Mouse (Mus musculus) MEL (cell line): Measurements from ENCODE around the gene Lipc. TPM values are rescaled to one million over a fixed set of nuclear protein-coding genes. Genes with fewer than 3 reads are reported as not detected.

Experiments used
- DNase-seq: peaks from one replicate; pipeline ENCODE4 v3.0.0; 2011; ENCODE audit warnings: low read depth, low spot score
- H3K27ac ChIP-seq: 2 replicates; pipeline ENCODE4 v1.5.1; 2012; ENCODE audit warnings: low read depth, mild to moderate bottlenecking, control low read depth, low read length, moderate library complexity; ENCODE audit not compliant: control insufficient read depth
- H3K27me3 ChIP-seq, 2 experiments: fragments of 150-350 bp in 1 of 2; sonication (generic) in 1 of 2; 2 replicates each; pipeline ENCODE4 v1.6.1; 2012; ENCODE audit warnings: low read length in 2 of 2, mild to moderate bottlenecking in 2 of 2, improper control_type of control experiment in 1 of 2, moderate library complexity in 1 of 2; ENCODE audit not compliant: insufficient read depth in 2 of 2, control insufficient read depth in 1 of 2
- H3K36me3 ChIP-seq, 2 experiments: 2 replicates each; pipeline ENCODE4 v1.6.1; 2012 to 2014; ENCODE audit warnings: low read length in 2 of 2, improper control_type of control experiment in 1 of 2, inconsistent platforms in 1 of 2, mild to moderate bottlenecking in 1 of 2; ENCODE audit not compliant: insufficient read depth in 2 of 2, control insufficient read depth in 1 of 2
- H3K4me1 ChIP-seq, 2 experiments: fragments of 150-350 bp in 1 of 2; sonication (generic) in 1 of 2; 2 replicates each; pipeline ENCODE4 v1.6.1; 2012; ENCODE audit warnings: low read length in 2 of 2, improper control_type of control experiment in 1 of 2, mild to moderate bottlenecking in 1 of 2; ENCODE audit not compliant: insufficient read depth in 2 of 2, control insufficient read depth in 1 of 2
- H3K4me3 ChIP-seq, 2 experiments: fragments of 150-350 bp in 1 of 2; sonication (generic) in 1 of 2; 2 replicates each; pipeline ENCODE4 v1.5.1; 2012; ENCODE audit warnings: low read depth in 2 of 2, low read length in 2 of 2, mild to moderate bottlenecking in 2 of 2, moderate library complexity in 2 of 2, control low read depth in 1 of 2, improper control_type of control experiment in 1 of 2; ENCODE audit not compliant: control insufficient read depth in 1 of 2, insufficient read depth in 1 of 2
- H3K79me2 ChIP-seq: 2 replicates; pipeline ENCODE4 v1.6.1; 2012; ENCODE audit warnings: mild to moderate bottlenecking, low read length, moderate library complexity; ENCODE audit not compliant: control insufficient read depth, poor library complexity, insufficient read depth
- H3K9ac ChIP-seq: 2 replicates; pipeline ENCODE4 v1.6.1; 2012; ENCODE audit warnings: low read depth, mild to moderate bottlenecking, control low read depth, low read length, moderate library complexity; ENCODE audit not compliant: control insufficient read depth, poor library complexity, severe bottlenecking
- H3K9me3 ChIP-seq: fragments of 150-350 bp; sonication (generic); replicated peaks from 2 replicates; pipeline ENCODE4 v1.6.1; 2012; ENCODE audit warnings: mild to moderate bottlenecking, low read length, improper control_type of control experiment, moderate library complexity; ENCODE audit not compliant: insufficient read depth
- BHLHE40 ChIP-seq: IDR thresholded peaks from 2 replicates; pipeline ENCODE4 v1.6.1; 2012; ENCODE audit warnings: low read depth, mild to moderate bottlenecking, inconsistent platforms, low read length, improper control_type of control experiment, borderline replicate concordance
- CHD1 ChIP-seq: IDR thresholded peaks from 2 replicates; pipeline ENCODE4 v1.6.1; 2012; ENCODE audit warnings: low read depth, mild to moderate bottlenecking, inconsistent platforms, low read length, improper control_type of control experiment
- E2F4 ChIP-seq: IDR thresholded peaks from 2 replicates; pipeline ENCODE4 v1.6.1; 2011; ENCODE audit warnings: low read depth, low read length, improper control_type of control experiment, borderline replicate concordance
- ELF1 ChIP-seq: IDR thresholded peaks from 2 replicates; pipeline ENCODE4 v1.6.1; 2014; ENCODE audit warnings: low read depth, mild to moderate bottlenecking, inconsistent platforms, low read length, improper control_type of control experiment, moderate library complexity
- EP300 ChIP-seq, 2 experiments: IDR thresholded peaks; 2 replicates each; pipeline ENCODE4 v1.6.1; 2011; ENCODE audit warnings: improper control_type of control experiment in 2 of 2, low read length in 2 of 2, low read depth in 1 of 2, mild to moderate bottlenecking in 1 of 2
- ETS1 ChIP-seq: IDR thresholded peaks from 2 replicates; pipeline ENCODE4 v1.6.1; 2012; ENCODE audit warnings: low read depth, mild to moderate bottlenecking, inconsistent platforms, low read length, improper control_type of control experiment, moderate library complexity
- GABPA ChIP-seq: IDR thresholded peaks from 2 replicates; pipeline ENCODE4 v1.6.1; 2012; ENCODE audit warnings: low read depth, mild to moderate bottlenecking, inconsistent platforms, low read length, improper control_type of control experiment, moderate library complexity
- GATA1 ChIP-seq: IDR thresholded peaks from 2 replicates; pipeline ENCODE4 v1.6.1; 2011; ENCODE audit warnings: low read depth, low read length, improper control_type of control experiment
- HCFC1 ChIP-seq: IDR thresholded peaks from 2 replicates; pipeline ENCODE4 v1.6.1; 2012; ENCODE audit warnings: low read depth, mild to moderate bottlenecking, inconsistent platforms, low read length, improper control_type of control experiment, moderate library complexity
- JUND ChIP-seq: IDR thresholded peaks from 2 replicates; pipeline ENCODE4 v1.6.1; 2011; ENCODE audit warnings: low read depth, mild to moderate bottlenecking, improper control_type of control experiment, low read length
- KAT2A ChIP-seq: conservative IDR thresholded peaks from 2 replicates; pipeline ENCODE4 v1.6.1; 2012; ENCODE audit warnings: low read depth, low read length, improper control_type of control experiment, inconsistent platforms
- MAFK ChIP-seq: IDR thresholded peaks from 2 replicates; pipeline ENCODE4 v1.6.1; 2011; ENCODE audit warnings: low read depth, mild to moderate bottlenecking, low read length, improper control_type of control experiment, borderline replicate concordance
- MAX ChIP-seq: IDR thresholded peaks from 2 replicates; pipeline ENCODE4 v1.6.1; 2011; ENCODE audit warnings: low read length, improper control_type of control experiment
- MAZ ChIP-seq: IDR thresholded peaks from 2 replicates; pipeline ENCODE4 v1.6.1; 2012; ENCODE audit warnings: low read depth, mild to moderate bottlenecking, inconsistent platforms, low read length, improper control_type of control experiment
- MEF2A ChIP-seq: IDR thresholded peaks from 2 replicates; pipeline ENCODE4 v1.6.1; 2014; ENCODE audit warnings: low read depth, mild to moderate bottlenecking, inconsistent platforms, low read length, improper control_type of control experiment; ENCODE audit not compliant: poor library complexity, insufficient replicate concordance, severe bottlenecking; ENCODE audit errors: extremely low read depth
- MXI1 ChIP-seq: IDR thresholded peaks from 2 replicates; pipeline ENCODE4 v1.6.1; 2011; ENCODE audit warnings: mild to moderate bottlenecking, low read depth, low read length, improper control_type of control experiment
- MYB ChIP-seq: IDR thresholded peaks from 2 replicates; pipeline ENCODE4 v1.6.1; 2011; ENCODE audit warnings: mild to moderate bottlenecking, low read depth, low read length, improper control_type of control experiment
- MYC ChIP-seq: IDR thresholded peaks from 2 replicates; pipeline ENCODE4 v1.6.1; 2011; ENCODE audit warnings: low read depth, mild to moderate bottlenecking, low read length, improper control_type of control experiment, moderate library complexity
- NELFE ChIP-seq: IDR thresholded peaks from 2 replicates; pipeline ENCODE4 v1.6.1; 2011; ENCODE audit warnings: low read depth, low read length, improper control_type of control experiment
- NRF1 ChIP-seq: IDR thresholded peaks from 2 replicates; pipeline ENCODE4 v1.6.1; 2014; ENCODE audit warnings: low read depth, mild to moderate bottlenecking, inconsistent platforms, low read length, improper control_type of control experiment, moderate library complexity; ENCODE audit not compliant: poor library complexity, insufficient read depth, severe bottlenecking
- POLR2A ChIP-seq, 2 experiments: IDR thresholded peaks; 2 replicates each; pipeline ENCODE4 v1.6.1; 2011 to 2012; ENCODE audit warnings: low read length in 2 of 2, mild to moderate bottlenecking in 2 of 2, control low read depth in 1 of 2, improper control_type of control experiment in 1 of 2, low read depth in 1 of 2, moderate library complexity in 1 of 2; ENCODE audit not compliant: control insufficient read depth in 1 of 2, insufficient read depth in 1 of 2, poor library complexity in 1 of 2
- POLR2AphosphoS2 ChIP-seq: IDR thresholded peaks from 2 replicates; pipeline ENCODE4 v1.6.1; 2011; ENCODE audit warnings: low read length, improper control_type of control experiment
- POLR2AphosphoS5 ChIP-seq: IDR thresholded peaks from 2 replicates; pipeline ENCODE4 v1.6.1; 2012; ENCODE audit warnings: low read depth, borderline replicate concordance, mild to moderate bottlenecking, inconsistent platforms, low read length, moderate library complexity, mixed read lengths
- RAD21 ChIP-seq: IDR thresholded peaks from 2 replicates; pipeline ENCODE4 v1.6.1; 2011; ENCODE audit warnings: mild to moderate bottlenecking, low read depth, low read length, improper control_type of control experiment
- RCOR1 ChIP-seq: IDR thresholded peaks from 2 replicates; pipeline ENCODE4 v1.6.1; 2012; ENCODE audit warnings: low read depth, mild to moderate bottlenecking, inconsistent platforms, low read length, improper control_type of control experiment
- SIN3A ChIP-seq: IDR thresholded peaks from 2 replicates; pipeline ENCODE4 v1.6.1; 2012; ENCODE audit warnings: low read length, improper control_type of control experiment, inconsistent platforms
- SMC3 ChIP-seq: IDR thresholded peaks from 2 replicates; pipeline ENCODE4 v1.6.1; 2011; ENCODE audit warnings: low read depth, low read length, improper control_type of control experiment
- TAL1 ChIP-seq: IDR thresholded peaks from 2 replicates; pipeline ENCODE4 v1.6.1; 2012; ENCODE audit warnings: mild to moderate bottlenecking, inconsistent platforms, low read length, moderate library complexity, mixed read lengths
- TBP ChIP-seq: IDR thresholded peaks from 2 replicates; pipeline ENCODE4 v1.8.0; 2011; ENCODE audit warnings: low read depth, low read length, improper control_type of control experiment
- TCF12 ChIP-seq: IDR thresholded peaks from 2 replicates; pipeline ENCODE4 v1.6.1; 2014; ENCODE audit warnings: low read depth, mild to moderate bottlenecking, inconsistent platforms, low read length, improper control_type of control experiment, moderate library complexity
- UBTF ChIP-seq: IDR thresholded peaks from 2 replicates; pipeline ENCODE4 v1.6.1; 2012; ENCODE audit warnings: low read depth, mild to moderate bottlenecking, inconsistent platforms, low read length, improper control_type of control experiment, moderate library complexity, borderline replicate concordance; ENCODE audit not compliant: insufficient read depth
- USF1 ChIP-seq: IDR thresholded peaks from 2 replicates; pipeline ENCODE4 v1.6.1; 2014; ENCODE audit warnings: low read depth, mild to moderate bottlenecking, inconsistent platforms, low read length, improper control_type of control experiment, moderate library complexity
- USF2 ChIP-seq, 2 experiments: IDR thresholded peaks; 2 replicates each; pipeline ENCODE4 v1.6.1; 2011 to 2012; ENCODE audit warnings: improper control_type of control experiment in 2 of 2, low read length in 2 of 2, borderline replicate concordance in 1 of 2, inconsistent platforms in 1 of 2, low read depth in 1 of 2, mild to moderate bottlenecking in 1 of 2; ENCODE audit not compliant: insufficient read depth in 1 of 2
- ZC3H11A ChIP-seq: IDR thresholded peaks from 2 replicates; pipeline ENCODE4 v1.6.1; 2012; ENCODE audit warnings: low read depth, mild to moderate bottlenecking, inconsistent platforms, low read length, improper control_type of control experiment
- ZKSCAN1 ChIP-seq: IDR thresholded peaks from 2 replicates; pipeline ENCODE4 v1.6.1; 2012; ENCODE audit warnings: low read depth, mild to moderate bottlenecking, inconsistent platforms, low read length, improper control_type of control experiment, moderate library complexity
- ZMIZ1 ChIP-seq: IDR thresholded peaks from 2 replicates; pipeline ENCODE4 v1.6.1; 2012; ENCODE audit warnings: low read depth, mild to moderate bottlenecking, inconsistent platforms, low read length, improper control_type of control experiment, moderate library complexity
- ZNF384 ChIP-seq: IDR thresholded peaks from 2 replicates; pipeline ENCODE4 v1.6.1; 2012; ENCODE audit warnings: low read depth, mild to moderate bottlenecking, inconsistent platforms, low read length, improper control_type of control experiment
- polyA plus RNA-seq, 2 experiments: library from polyadenylated mRNA; stranded (reverse) in 1 of 2; unstranded in 1 of 2; fragments of >175 nt in 1 of 2; fragments of >200 nt in 1 of 2; gene quantifications; 2 replicates each; pipeline versions ENCODE4 v1.2.1 to v1.2.4; 2012; ENCODE audit warnings: low replicate concordance in 2 of 2, low read depth in 1 of 2; ENCODE audit not compliant: insufficient read length in 2 of 2, insufficient read depth in 1 of 2, missing spikeins in 1 of 2
- total RNA-seq: library from RNA; depleted of rRNA; stranded (reverse); fragments of 300-350 nt; gene quantifications from 2 replicates; pipeline ENCODE4 v1.2.3, GENCODE M21; 2012

Lipc gene
- total and polyA plus RNA-seq, 3 experiments: 0.07 TPM; not detected in 2

DNA sequence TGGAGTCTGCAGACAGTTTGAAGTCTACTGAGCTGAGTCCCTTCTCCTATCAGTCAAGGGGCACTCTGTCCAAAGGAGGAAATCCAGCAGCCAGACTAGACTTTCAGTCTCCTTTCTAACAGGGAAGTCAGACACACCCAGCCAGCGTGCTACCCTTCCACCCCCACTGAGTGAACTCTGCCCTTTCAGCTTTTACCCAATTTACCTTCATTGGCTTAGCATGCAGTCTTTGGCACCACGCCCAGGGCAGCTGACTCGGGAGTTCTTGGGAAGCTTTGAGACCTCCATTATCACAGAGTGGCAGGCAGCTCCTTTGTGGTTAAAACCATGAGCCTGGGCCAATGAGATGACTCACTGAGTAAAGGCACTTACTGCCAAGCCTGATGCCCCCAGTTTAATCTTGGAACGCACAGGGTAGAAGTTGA is 117.3 kb downstream of the Lipc start:
- Histone ChIP-seq H3K9ac (peak overlapping the region; percentile 59), H3K79me2 (no peaks in the 10 kb centered on the region), H3K4me3 (peak overlapping the region; percentile 13 to 39), H3K9me3 (no peaks in the 10 kb centered on the region), H3K4me1 (peaks cover 19 to 60% of the 10 kb centered on the region in 2 experiments), H3K27ac (peak overlapping the region; percentile 98), H3K27me3 (no peaks in the 10 kb centered on the region), H3K36me3 (peaks cover 0 to 49% of the 10 kb centered on the region in 2 experiments; a peak in 2 of 4 replicates)
- peak; percentile 100 for DNase-seq
- TF ChIP-seq HCFC1: peak; percentile 52; the same call in 1 of the 2 replicates
- TF ChIP-seq POLR2AphosphoS2: peak; percentile 90
- no peak for TF ChIP-seq ZNF384
- peak; percentile 96 for TF ChIP-seq MAZ
- TF ChIP-seq GABPA: no peak
- TF ChIP-seq POLR2A (IDR thresholded peaks at IDR 0.05; ENCODE audit: control insufficient read depth in 1 of 2, insufficient read depth in 1 of 2, low read depth in 1 of 2, low read length in 2 of 2, poor library complexity in 1 of 2): peak in 1 of 2 experiments; percentile 52; a peak in 2 of 4 replicates
- peak; percentile 99 for TF ChIP-seq TCF12
- TF ChIP-seq CHD1: no peak
- no peak for TF ChIP-seq ZC3H11A
- peak; percentile 83 for TF ChIP-seq MXI1
- peak; percentile 99 for TF ChIP-seq ETS1
- TF ChIP-seq MEF2A: 0 out of 2 replicates have a peak, but pooled peaks have one; percentile 17
- TF ChIP-seq RAD21: no peak; the same call in none of the 2 replicates
- peak; percentile 77 for TF ChIP-seq MAX
- peak; percentile 74; the same call in 1 of the 2 replicates for TF ChIP-seq BHLHE40
- no peak for TF ChIP-seq SMC3
- TF ChIP-seq SIN3A: peak; percentile 94
- TF ChIP-seq MYC: peak; percentile 86
- TF ChIP-seq ELF1: peak; percentile 59; the same call in 1 of the 2 replicates
- TF ChIP-seq TBP: peak; percentile 69
- no peak for TF ChIP-seq USF2 (IDR thresholded peaks at IDR 0.05; ENCODE audit: borderline replicate concordance in 1 of 2, insufficient read depth in 1 of 2, low read depth in 1 of 2, low read length in 2 of 2)
- TF ChIP-seq ZMIZ1: peak; percentile 71
- TF ChIP-seq USF1: peak; percentile 64; the same call in 1 of the 2 replicates
- TF ChIP-seq KAT2A: no peak
- peak; percentile 53 for TF ChIP-seq MYB
- TF ChIP-seq E2F4: no peak
- TF ChIP-seq TAL1: peak; percentile 99
- TF ChIP-seq ZKSCAN1: no peak
- TF ChIP-seq MAFK: peak; percentile 84; the same call in 1 of the 2 replicates
- TF ChIP-seq JUND: peak; percentile 94
- TF ChIP-seq UBTF: no peak
- no peak; the same call in 1 of the 2 replicates for TF ChIP-seq NELFE
- TF ChIP-seq POLR2AphosphoS5: no peak
- TF ChIP-seq NRF1: no peak
- TF ChIP-seq EP300 (IDR thresholded peaks at IDR 0.05; ENCODE audit: low read depth in 1 of 2, low read length in 2 of 2): peak; percentile 98 to 99
- TF ChIP-seq RCOR1: peak; percentile 85
- peak; percentile 97 for TF ChIP-seq GATA1
